Mouse (Mus musculus) stomach, postnatal 0 days (tissue): ENCODE results near the gene Ccdc89.

Source experiments
- CTCF ChIP-seq: IDR thresholded peaks from 2 replicates; pipeline ENCODE4 v1.5.1; 2016; ENCODE audit warnings: antibody characterized with exemption, low read depth, mild to moderate bottlenecking, moderate library complexity
- EP300 ChIP-seq: optimal IDR thresholded peaks from 2 replicates; pipeline ENCODE3; 2016; ENCODE audit warnings: antibody characterized with exemption

DNA sequence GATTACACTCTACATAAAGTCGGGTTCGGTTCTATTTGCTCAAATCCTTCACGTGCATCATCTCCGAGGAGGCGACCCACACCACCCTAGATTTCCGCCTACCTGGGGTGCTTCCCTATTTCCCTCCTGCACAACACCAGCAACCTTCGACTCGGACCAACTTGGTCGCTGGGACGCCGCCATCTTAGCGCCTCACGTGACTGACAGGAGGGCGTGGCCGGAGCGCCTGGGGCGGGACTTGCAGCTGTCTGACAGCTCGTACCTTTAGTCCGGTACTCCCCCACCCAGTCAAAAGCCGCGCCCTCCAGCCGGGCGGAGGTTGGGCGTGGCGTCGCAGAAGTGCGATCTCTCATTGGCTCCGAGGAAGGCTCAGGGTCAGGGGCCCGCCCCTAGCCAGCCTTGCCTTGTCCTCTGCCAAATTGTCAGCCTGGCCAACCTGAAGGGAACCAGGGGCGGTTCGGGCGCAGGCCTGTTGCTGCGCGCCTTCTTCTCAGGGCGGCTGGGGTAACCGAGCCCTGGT, 49.5 kb downstream of the Ccdc89 start, which contains the start of gene Tmem126b:
- TF ChIP-seq EP300 = no peak
- 0 out of 2 replicates have a peak, but pooled peaks have one; percentile 4 for TF ChIP-seq CTCF
